In the genomic region with DNA sequence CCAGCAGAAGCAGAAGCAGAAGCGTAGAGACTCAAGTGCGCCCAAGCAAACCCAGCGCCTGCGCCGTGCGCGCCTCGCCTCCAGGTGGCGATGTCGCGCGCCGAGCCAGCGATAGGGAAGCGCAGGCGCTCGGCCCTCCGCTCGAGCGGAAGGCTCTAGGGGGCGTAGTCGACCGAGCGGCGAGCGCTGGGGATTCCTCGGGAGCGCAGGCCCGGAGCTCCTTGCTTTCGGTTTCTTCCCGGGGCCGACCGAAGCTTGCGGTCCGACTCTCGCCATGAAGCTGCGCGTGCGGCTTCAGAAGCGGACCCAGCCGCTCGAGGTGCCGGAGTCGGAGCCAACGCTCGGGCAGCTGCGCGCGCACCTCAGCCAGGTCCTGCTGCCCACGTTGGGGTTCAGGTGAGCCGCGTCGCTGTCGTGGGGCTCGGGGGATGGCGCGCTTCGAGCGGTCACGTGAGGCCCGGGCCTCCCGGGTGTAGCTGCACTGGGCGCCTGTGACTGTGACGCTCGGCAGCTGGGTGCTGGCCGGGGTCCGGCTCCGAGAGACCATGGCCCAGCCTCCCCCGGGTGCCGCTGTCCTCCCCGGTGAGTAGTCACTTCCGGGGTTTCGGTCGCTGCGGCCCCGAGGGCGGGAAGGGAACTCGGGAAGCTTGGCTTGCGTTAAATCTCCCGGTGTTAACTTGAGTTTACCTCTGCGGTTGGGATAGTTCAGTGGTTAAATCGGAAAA, we compare ENCODE assay signal across 8 mouse cellular contexts. TPM values are rescaled to one million over a fixed set of nuclear protein-coding genes. Genes with fewer than 3 reads are reported as not detected.
A peak's percentile ranks its signal among the peaks of the same experiment; 100 is the strongest.
DNase-seq lines count a peak whose midpoint lies in the region; ATAC-seq lines count a peak whose summit lies in the region.

TSS of gene Fbxo7 (plus strand) at position 224 of the 725 bp plus-strand sequence.

- peak; percentile 89 for ATAC-seq in inflammation-experienced regulatory T-cells, adult 6 months
- ATAC-seq in megakaryocyte-erythroid progenitor cell, adult 5-6 weeks (replicated peaks; ENCODE audit: low FRiP score, low TSS enrichment, poor library complexity, severe bottlenecking): peak; percentile 71

- intact Hi-C loops in gastrocnemius, postnatal 14 days (cut with DNase I; ENCODE audit: low total_unique reads): no loop called here
- intact Hi-C loops in left cerebral cortex, postnatal 10 days (cut with DNase I): no loop called here

- peak; percentile 57 for DNase-seq in adipocyte (ENCODE audit: low spot score)
- peak; percentile 91 for DNase-seq in embryo, embryonic 10 days (ENCODE audit: low spot score)
- DNase-seq in gastrocnemius, postnatal 14 days: peak; percentile 92
- peak; percentile 71 to 93 for DNase-seq in left cerebral cortex, postnatal 10 days (ENCODE audit: extremely low spot score in 1 of 2, low spot score in 2 of 2)
- DNase-seq in right cerebral cortex, postnatal 25 days: peak; percentile 87
- peak; percentile 85 to 89 for DNase-seq in urinary bladder, postnatal 4 days (ENCODE audit: low spot score in 2 of 2)

RNA-seq across cellular contexts. Expression of gene Fbxo7, which starts in this region (rescaled TPM):
- 10 to 100 TPM in 1 of 2 experiments, 1 to 10 TPM in 1; 8.5 to 10.3 TPM for total RNA-seq in gastrocnemius, postnatal 14 days (2021)
- polyA plus RNA-seq in inflammation-experienced regulatory T-cells, adult 6 months (2017; shearing (Covaris generic)): 10 to 100 TPM; 37.0 to 46.3 (median 40.5) TPM
- 10 to 100 TPM; 17.7 to 23.8 TPM for total RNA-seq in left cerebral cortex, postnatal 10 days (2021)
- total RNA-seq in megakaryocyte-erythroid progenitor cell, adult 5-6 weeks (2014; fragmentation: Nextera tagmentation): 68.0 and 85.1 TPM in 2 replicates
- total RNA-seq in megakaryocyte-erythroid progenitor cell, adult 5-6 weeks (2017): 30.3 and 37.0 TPM in 2 replicates

Comparison
In these comparisons a context has a peak if more than half of its experiments do, and no peak if none do; other contexts are left out.
1. Peak in every context shown above with its lines: DNase-seq and ATAC-seq.